Mouse (Mus musculus): ENCODE data around the gene Klhl26. TPM values are rescaled to one million over a fixed set of nuclear protein-coding genes. Genes with fewer than 3 reads are reported as not detected.
A peak's percentile ranks its signal among the peaks of the same experiment; 100 is the strongest.

The Klhl26 gene
- total RNA-seq, 1 experiment from 2014 or later, result 7.8 TPM

DNA sequence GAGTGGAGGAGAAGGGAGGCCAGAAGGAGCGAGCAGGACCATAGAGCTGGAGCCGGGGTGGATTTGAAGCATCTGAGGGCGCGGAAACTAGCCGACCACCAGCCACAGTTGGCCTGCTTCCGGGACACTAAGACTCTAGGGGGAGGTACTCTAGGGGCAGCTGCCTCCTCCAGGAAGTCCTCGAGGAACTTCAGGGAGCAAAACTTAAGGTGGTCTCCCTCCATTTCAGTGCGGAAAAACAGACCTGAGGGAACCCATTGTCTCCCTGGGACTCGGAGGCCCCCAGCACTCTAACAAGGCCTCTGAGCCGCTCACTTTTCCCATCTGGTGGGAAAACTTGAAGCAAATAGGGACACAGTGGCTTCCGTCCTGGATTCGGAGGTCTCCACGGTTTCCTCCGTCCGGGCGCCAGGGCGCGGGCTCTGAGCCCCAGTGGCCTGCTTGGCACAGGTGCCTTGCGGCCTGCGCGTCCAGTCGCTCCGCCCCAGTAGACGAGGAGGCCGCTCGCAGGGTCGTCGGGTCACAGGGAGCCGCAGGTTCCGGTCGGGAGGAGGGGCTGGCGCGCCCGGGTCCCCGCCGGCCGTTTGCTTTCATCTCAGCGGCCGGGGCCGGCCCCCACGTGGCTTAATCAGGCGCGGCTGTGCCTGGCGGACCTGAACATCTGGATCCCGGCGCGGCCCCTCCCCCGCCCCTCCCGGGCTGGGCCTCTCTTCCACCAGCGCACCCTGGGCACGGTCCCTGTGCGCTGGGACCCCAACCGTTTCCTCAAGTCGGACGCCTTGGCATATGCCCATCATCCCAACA, 11.4 kb upstream of the Klhl26 start:
- ATAC-seq (replicated peaks in 1 of 2; ENCODE audit: insufficient read depth in 1 of 2, low FRiP score in 2 of 2, low TSS enrichment in 1 of 2, low read depth in 1 of 2, poor library complexity in 2 of 2, severe bottlenecking in 2 of 2), result no peak

DNA sequence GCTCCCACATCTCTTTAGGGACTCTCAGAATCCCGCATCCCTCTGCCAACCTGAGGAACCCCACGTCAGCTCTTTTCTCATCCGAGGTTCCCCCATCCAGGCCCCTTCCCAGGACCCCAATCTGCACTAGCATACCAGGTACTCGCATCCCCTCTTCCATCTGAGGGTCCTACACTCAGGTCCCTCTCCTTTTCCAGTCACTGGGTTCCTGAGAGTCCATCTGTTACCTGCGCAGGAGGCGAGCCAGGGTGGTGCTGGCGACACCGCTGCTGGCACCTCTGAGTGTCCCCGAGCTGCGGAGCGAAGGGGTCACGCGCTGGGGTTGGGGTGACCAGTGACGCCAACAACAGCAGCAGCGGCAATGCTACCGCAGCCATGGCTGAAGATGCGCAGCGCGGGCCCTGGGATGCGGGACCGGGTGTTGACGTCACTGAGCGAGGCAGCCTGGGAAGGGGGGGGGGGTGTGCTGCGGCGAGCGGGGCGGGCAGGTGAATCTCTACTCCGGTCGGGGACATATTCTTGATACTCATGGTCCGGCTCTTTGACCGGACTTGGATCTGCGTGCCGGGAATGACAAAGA, 10.3 kb upstream of the Klhl26 start, which contains the start of gene Tmem59l:
Tmem59l (minus strand) TSS at position 418 of the 580 bp plus-strand sequence.
- ATAC-seq (replicated peaks in 1 of 2; ENCODE audit: insufficient read depth in 1 of 2, low FRiP score in 2 of 2, low TSS enrichment in 1 of 2, low read depth in 1 of 2, poor library complexity in 2 of 2, severe bottlenecking in 2 of 2), result no peak

DNA sequence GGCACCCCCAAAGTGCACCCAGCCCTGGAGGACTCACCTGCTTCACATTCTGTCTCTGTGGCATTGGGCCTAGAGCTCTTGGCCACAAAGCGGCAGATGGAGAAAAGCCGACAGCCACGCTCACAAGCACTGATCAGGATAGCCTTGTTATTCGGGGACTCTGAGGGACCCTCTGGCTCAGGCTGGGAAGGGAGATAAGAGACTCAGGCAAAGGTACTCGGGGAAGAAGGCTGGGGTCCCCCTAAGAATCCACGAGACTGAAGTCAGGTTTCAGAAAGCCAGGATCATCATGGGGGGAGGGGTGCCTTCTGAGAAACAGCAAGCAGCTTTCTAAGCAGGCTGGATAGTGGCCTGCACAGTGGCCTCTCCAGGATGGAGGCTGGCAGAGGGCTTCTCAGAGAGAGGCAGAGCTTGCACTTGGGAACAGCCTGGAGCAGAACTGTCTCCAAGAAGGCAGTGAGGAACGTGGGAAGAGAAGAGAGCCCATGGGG, 9.5 kb upstream of the Klhl26 start:
- no peak for ATAC-seq (replicated peaks in 1 of 2; ENCODE audit: insufficient read depth in 1 of 2, low FRiP score in 2 of 2, low TSS enrichment in 1 of 2, low read depth in 1 of 2, poor library complexity in 2 of 2, severe bottlenecking in 2 of 2)

DNA sequence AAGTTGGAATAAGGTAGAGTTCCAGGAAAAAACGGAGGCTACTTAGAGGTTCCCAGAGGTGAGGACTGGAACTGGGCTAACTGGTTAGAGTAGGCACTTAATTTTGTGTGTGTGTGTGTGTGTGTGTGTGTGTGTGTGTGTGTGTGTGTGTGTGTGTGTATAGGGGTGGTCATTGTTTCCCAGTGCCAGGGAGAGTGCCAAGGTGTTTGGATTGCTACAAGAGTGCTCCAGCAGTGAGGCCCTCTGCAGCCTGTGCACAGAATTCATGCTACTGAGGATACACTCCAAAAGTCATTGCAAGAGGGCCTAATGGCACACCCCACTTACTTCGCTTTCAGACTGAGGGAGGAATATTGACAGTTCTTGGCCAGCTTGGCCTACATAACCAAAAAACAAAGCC, 6.2 kb upstream of the Klhl26 start:
- ATAC-seq (replicated peaks in 1 of 2; ENCODE audit: insufficient read depth in 1 of 2, low FRiP score in 2 of 2, low TSS enrichment in 1 of 2, low read depth in 1 of 2, poor library complexity in 2 of 2, severe bottlenecking in 2 of 2), result no peak

DNA sequence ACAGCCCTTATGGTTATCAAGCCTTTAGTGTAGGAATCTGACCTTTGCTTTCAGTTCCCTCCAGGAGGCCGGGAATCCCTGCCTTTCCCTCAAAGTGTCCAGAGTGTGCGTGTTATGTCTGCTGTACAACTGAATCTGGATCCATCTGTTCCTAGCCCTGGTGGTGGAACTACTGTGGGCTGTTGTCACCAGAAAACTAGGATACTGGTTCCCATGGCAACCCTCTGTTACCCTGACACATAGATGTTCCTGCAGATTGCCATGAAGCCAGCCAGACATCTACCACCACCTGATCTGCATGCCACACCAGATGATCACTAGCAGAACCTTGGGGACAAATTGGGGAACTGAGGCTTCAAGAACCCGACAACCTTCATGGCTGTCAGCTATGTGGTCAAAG, 5.1 kb upstream of the Klhl26 start:
- ATAC-seq (replicated peaks in 1 of 2; ENCODE audit: insufficient read depth in 1 of 2, low FRiP score in 2 of 2, low TSS enrichment in 1 of 2, low read depth in 1 of 2, poor library complexity in 2 of 2, severe bottlenecking in 2 of 2), result no peak

DNA sequence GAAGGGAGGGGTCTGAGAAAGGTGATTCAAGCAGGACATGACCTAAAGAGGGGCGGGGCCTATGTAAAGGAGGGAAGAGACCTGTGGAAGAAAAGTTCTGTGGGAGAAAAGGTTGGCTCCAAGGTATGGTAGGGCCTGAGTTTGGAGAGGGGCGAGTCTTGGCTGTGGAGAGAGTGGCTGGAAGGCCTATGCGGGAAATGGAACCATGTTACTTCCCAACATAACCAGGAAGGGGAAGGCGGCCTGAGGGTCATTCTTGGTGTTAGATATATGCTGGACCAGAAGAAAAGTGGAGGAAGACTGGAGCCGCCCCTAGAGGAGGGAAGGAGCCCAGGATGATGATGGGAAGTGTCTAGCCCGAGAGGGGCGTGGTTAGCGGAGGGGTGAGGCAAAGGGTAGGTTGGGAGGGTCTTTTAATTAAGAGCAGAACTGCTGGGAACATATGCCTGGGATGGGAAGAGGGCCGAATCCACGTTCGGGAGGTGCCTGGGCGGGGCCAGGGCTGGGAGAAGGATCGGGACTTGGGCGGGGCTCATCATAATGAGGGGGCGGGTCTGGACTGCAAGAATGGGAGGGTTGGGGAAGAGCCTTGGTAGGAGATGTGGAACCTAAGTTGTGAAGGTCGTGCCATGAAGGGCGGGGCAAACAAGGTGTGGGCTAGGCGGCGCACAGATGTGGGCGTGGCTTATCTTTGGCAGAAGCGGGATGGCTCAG, 658 bp upstream of the Klhl26 start:
- ATAC-seq (replicated peaks in 1 of 2; ENCODE audit: insufficient read depth in 1 of 2, low FRiP score in 2 of 2, low TSS enrichment in 1 of 2, low read depth in 1 of 2, poor library complexity in 2 of 2, severe bottlenecking in 2 of 2), result peak; percentile 9 to 14; a peak in 1 of 4 replicates

DNA sequence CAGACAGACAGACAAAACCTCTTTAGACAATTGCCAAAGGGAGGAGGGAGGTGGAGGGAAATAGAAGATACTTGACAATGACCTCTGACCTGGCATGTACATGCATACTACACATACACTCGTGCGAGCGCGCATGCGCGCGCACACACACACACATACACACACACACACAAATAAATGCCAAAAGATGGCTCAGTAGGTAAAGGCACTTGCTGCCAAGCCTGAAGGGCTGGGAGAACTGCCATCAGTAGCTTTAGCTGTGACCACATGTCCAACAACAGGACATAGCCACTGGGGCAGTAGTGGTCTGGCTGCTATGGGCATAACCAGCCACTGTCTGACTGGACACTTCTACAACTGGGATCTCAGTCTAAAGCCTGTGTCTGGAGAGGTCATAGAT, 4.9 kb downstream of the Klhl26 start:
- no peak for ATAC-seq (replicated peaks in 1 of 2; ENCODE audit: insufficient read depth in 1 of 2, low FRiP score in 2 of 2, low TSS enrichment in 1 of 2, low read depth in 1 of 2, poor library complexity in 2 of 2, severe bottlenecking in 2 of 2)

DNA sequence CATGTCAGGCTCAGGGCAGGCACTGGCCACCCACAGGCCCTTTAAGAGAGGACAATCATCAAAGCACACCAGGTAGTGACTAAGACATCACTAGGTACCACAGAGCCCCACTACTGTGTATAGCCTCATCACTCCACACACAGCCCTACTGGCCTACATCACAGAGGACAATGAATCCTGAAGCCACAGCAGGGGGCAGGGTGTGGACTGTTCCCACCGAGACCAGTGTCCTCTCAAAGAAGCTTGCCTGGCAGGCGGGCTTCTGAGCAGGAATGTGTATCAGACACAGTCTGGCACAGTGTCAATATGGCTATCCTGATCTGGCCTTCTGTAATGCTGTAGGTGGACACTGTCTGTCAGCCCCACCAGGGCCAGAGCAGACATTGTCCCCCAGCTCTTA, 6.8 kb downstream of the Klhl26 start:
- ATAC-seq (replicated peaks in 1 of 2; ENCODE audit: insufficient read depth in 1 of 2, low FRiP score in 2 of 2, low TSS enrichment in 1 of 2, low read depth in 1 of 2, poor library complexity in 2 of 2, severe bottlenecking in 2 of 2), result no peak

DNA sequence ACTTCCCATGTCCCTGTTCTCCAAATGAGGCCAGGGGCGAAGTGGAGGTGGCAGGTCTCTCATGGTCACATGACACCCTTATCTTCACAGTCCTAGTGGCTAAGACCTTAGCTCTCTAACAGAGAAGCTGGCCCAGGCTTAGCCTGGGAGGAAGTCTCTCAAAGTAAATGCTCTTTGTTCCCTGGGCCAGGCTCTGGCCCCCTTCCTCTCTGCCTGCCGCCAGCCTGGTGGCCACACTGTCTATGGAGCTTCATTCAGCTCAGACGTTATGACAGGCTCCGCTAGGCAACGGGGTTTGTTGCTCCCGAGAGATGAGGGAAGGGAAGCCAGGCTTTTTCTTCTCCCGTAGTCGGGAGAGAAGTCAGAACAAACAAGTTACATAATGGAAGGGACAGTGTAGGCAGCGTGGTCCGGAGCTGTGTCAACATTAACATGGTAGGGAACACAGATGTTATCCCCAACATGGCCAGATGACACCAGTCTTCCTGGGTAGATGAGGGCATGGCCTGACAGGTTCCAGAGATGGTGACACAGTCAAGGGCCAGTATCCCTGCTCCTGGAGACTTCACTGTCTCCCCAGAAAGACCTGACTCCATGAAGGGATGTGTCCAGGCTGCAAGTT, 7.4 kb downstream of the Klhl26 start:
- peak; percentile 54 to 79; a peak in 3 of 4 replicates for ATAC-seq (replicated peaks in 1 of 2; ENCODE audit: insufficient read depth in 1 of 2, low FRiP score in 2 of 2, low TSS enrichment in 1 of 2, low read depth in 1 of 2, poor library complexity in 2 of 2, severe bottlenecking in 2 of 2)

DNA sequence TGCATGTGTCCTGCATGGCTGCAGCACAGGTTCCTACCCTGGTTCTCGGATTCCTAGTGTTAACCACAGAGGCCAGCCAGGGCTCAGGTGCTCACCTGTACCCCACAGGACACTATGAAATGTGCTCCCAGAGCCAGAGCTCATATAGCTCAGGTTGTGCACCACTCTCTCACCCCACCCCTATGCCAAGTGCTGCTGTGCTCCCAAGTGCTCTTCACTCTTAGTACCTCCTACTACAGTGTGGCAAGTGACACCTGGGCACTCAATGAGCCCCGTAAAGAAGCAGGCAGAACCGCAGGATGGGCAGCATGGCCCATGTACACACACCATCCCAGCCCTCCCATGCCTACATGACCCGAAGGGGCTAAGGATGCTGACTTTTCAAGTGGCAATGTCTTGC, 8.0 kb downstream of the Klhl26 start:
- ATAC-seq (replicated peaks in 1 of 2; ENCODE audit: insufficient read depth in 1 of 2, low FRiP score in 2 of 2, low TSS enrichment in 1 of 2, low read depth in 1 of 2, poor library complexity in 2 of 2, severe bottlenecking in 2 of 2), result no peak

DNA sequence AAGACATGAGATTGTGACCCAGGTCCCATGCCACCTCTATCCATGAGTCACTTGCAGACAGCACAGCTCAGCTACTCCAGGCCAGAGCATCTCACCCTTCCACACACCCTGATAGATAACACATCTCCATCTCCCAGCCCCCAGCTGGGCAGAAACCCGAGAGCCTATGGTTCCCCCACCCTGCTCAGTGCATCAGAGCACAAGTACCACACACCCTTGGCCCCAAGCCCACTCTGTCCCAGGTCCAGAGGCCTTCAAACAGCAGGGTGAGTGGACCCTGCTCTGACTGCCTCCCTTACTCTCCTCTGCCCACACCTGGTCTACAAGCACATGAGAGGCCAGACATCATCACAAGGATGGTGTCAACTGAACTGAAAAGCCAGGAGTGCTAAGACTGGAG, 8.9 kb downstream of the Klhl26 start:
- no peak for ATAC-seq (replicated peaks in 1 of 2; ENCODE audit: insufficient read depth in 1 of 2, low FRiP score in 2 of 2, low TSS enrichment in 1 of 2, low read depth in 1 of 2, poor library complexity in 2 of 2, severe bottlenecking in 2 of 2)

DNA sequence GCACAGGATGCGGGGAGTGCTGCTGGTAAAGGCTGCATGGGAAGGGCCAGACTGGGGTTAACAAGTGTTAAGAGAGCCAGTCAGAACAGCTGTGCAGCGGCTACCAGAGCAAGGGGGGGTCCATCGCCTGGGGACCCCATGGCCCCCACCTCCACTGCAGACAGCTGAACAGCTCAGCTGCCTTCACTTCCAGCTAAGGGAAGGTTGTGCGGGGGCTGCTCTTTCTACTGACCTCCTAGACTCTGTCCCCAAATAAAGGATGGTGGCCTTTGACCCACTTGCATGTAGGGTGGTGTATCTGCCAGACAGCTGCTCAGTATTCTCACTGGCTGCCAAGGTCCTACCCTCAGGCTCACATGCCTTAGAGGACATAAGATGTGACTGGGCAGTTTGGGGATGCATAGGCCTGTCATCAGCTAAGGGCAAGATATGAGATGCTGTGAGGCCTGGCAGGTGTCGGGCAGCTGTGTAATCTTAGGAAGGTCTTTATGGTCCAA, 9.5 kb downstream of the Klhl26 start:
- ATAC-seq (replicated peaks in 1 of 2; ENCODE audit: insufficient read depth in 1 of 2, low FRiP score in 2 of 2, low TSS enrichment in 1 of 2, low read depth in 1 of 2, poor library complexity in 2 of 2, severe bottlenecking in 2 of 2), result no peak

DNA sequence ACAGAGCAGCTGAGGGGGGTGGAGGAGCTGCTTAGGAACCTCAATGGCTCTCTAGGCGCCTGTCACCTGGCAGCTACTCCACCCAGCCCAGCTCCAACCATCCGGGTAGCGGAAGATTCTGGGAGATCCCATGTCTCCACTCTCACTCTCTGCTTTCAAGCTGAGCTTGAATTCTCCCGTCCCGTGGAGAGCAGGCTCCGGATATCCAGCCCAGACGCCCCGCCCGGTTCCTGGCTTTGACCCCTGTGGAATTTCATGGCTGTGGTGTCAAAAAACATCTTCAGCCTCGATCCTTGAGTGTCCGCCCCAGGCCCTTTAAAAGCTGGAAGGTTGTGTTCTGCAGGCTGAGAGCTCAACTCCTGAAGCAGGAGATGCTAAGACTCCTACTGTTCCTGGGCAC, 10.0 kb downstream of the Klhl26 start:
- no peak for ATAC-seq (replicated peaks in 1 of 2; ENCODE audit: insufficient read depth in 1 of 2, low FRiP score in 2 of 2, low TSS enrichment in 1 of 2, low read depth in 1 of 2, poor library complexity in 2 of 2, severe bottlenecking in 2 of 2)

DNA sequence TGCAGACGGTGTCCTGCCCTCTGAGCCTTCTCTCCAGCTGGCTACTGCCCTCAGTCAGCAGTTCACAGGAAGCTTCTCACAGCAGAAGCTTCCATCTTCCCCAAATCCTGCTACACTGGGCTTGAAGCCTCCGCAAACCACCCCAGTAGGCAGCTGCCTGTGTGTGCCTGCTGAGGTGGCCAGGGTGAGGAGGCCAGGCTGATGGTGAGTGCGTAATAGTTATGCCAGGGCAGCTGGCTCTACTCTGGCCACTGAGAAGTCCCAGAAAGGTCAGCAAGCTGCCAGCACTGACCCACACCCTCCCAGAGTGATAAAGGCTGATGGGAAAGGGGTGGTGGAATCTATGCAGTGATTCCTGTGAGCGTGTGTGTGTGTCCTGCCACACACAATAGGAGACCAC, 10.5 kb downstream of the Klhl26 start:
- no peak for ATAC-seq (replicated peaks in 1 of 2; ENCODE audit: insufficient read depth in 1 of 2, low FRiP score in 2 of 2, low TSS enrichment in 1 of 2, low read depth in 1 of 2, poor library complexity in 2 of 2, severe bottlenecking in 2 of 2)

DNA sequence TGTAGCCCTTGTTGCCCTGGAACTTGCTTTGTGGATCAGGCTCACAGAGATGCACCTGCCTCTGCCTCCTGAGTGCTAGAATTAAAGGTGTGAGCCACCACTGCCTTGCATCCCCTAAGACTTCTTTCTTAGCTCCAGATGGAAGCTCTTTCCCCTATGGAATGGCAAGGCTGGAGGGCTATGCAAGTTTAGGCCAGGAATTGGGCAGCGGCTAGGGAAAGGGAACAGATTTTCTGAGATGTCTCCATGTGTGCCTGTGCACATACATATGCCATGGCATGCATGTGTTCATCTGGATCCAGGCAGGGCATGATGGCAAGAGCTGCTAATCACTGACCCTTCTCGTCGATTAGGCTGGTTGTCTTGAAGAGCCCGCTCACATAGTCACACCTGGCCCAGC, 11.1 kb downstream of the Klhl26 start:
- no peak for ATAC-seq (replicated peaks in 1 of 2; ENCODE audit: insufficient read depth in 1 of 2, low FRiP score in 2 of 2, low TSS enrichment in 1 of 2, low read depth in 1 of 2, poor library complexity in 2 of 2, severe bottlenecking in 2 of 2)

DNA sequence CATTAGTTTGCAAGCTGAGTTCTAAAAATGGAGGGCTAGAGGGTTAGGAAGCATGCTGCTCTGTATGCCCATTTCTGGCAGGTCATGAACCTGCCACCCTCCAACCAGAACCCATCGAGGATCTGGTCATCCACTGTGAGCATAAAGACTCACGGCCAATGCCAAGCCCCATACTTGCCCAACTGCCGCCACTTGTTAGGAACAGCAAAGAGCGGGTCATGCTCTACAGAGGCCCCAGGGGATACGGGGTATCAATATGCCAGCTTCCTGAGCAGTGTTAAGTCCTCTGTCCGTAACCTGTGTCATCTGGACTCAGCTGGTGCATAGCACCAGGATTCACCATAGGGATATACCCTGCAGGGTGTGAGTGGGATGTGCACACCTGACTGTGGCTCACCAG, 12.6 kb downstream of the Klhl26 start:
- ATAC-seq (replicated peaks in 1 of 2; ENCODE audit: insufficient read depth in 1 of 2, low FRiP score in 2 of 2, low TSS enrichment in 1 of 2, low read depth in 1 of 2, poor library complexity in 2 of 2, severe bottlenecking in 2 of 2), result no peak

DNA sequence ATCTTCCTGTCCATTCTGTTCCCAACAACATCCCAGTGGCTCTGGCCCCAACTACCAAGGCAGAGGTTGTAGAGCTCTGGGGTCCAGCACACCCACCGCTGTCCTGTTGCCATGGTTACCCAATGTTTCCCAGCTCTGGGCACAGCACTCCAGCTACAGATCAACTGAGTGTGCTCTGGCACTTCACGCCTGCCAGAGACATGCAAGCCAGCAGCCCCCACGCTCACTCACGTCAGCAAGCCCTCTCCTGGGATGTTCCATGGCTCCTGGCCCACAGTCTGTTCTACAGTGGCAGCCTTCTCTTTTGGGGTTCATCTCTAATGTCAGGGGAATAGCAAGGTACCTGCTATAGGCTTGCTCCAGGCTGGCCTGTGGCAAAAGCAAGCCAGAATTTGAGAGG, 13.5 kb downstream of the Klhl26 start:
- ATAC-seq (replicated peaks in 1 of 2; ENCODE audit: insufficient read depth in 1 of 2, low FRiP score in 2 of 2, low TSS enrichment in 1 of 2, low read depth in 1 of 2, poor library complexity in 2 of 2, severe bottlenecking in 2 of 2), result no peak

DNA sequence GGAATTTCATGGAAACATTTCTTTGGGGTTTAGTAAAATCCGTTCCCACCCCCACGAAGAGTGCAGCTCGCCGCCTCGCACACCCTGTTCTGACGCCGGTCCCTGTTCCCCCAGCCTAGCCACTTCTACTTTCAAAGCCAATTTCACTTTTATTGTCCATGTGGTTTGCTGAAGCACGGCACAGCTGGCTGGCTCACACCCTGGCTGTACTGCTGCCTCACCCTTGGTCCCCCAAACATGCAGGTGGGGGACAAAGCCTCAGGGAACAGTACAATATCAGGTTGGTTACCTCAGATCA, 14.3 kb downstream of the Klhl26 start:
- ATAC-seq (replicated peaks in 1 of 2; ENCODE audit: insufficient read depth in 1 of 2, low FRiP score in 2 of 2, low TSS enrichment in 1 of 2, low read depth in 1 of 2, poor library complexity in 2 of 2, severe bottlenecking in 2 of 2), result no peak

Data from hematopoietic stem cell, adult 5-6 weeks (primary cell).